Comparison of ENCODE assay signal across 8 mouse cellular contexts in the genomic region with DNA sequence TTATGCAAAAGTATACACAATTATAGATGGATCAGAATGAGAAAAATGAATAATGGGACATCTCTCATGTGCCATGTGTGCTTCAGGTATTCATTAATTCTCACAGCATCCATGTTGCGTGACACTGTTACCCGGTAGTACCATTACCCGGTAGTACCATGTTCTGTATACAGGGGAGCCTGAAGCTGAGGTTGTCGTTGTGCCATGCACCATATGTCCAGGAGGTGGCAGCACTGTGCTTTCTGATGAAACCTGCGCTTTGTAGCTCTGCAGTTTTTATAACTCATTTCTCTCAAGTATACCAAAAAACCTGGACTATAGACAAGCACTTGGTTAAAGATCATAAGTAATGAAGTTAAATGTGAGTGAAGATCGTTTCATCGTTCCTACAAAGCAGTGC. TPM values are rescaled to one million over a fixed set of nuclear protein-coding genes. Genes with fewer than 3 reads are reported as not detected.
A peak's percentile ranks its signal among the peaks of the same experiment; 100 is the strongest.
DNase-seq lines count a peak whose midpoint lies in the region; ATAC-seq lines count a peak whose summit lies in the region.

No protein-coding gene starts in this region.

- H3K27ac ChIP-seq in kidney, embryonic 15.5 days: no peak overlapping the region
- no peak overlapping the region for H3K27ac ChIP-seq in limb, embryonic 13.5 days

- H3K4me1 ChIP-seq in kidney, embryonic 15.5 days: no peaks in the 10 kb centered on the region
- H3K4me1 ChIP-seq in limb, embryonic 13.5 days: no peaks in the 10 kb centered on the region

- H3K27me3 ChIP-seq in kidney, embryonic 15.5 days: no peaks in the 10 kb centered on the region
- no peaks in the 10 kb centered on the region for H3K27me3 ChIP-seq in limb, embryonic 13.5 days

- H3K4me2 ChIP-seq in kidney, embryonic 15.5 days: no peak overlapping the region
- H3K4me2 ChIP-seq in limb, embryonic 13.5 days (replicated peaks): no peak overlapping the region

- peaks cover 24% of the 10 kb centered on the region for H3K36me3 ChIP-seq in kidney, embryonic 15.5 days
- no peaks in the 10 kb centered on the region; the same call in 1 of the 2 replicates for H3K36me3 ChIP-seq in limb, embryonic 13.5 days

- peak; percentile 72 for DNase-seq in kidney, adult 11 months
- DNase-seq in embryo, embryonic 10.5 days (ENCODE audit: low spot score): peak; percentile 91
- DNase-seq in gastrocnemius, postnatal 25 days: peak; percentile 52
- DNase-seq in kidney, adult 9 months: peak; percentile 91
- peak; percentile 34 to 74 for DNase-seq in monocyte, adult 2 months (ENCODE audit: low read depth in 1 of 2, low spot score in 2 of 2)
- DNase-seq in spleen, postnatal 36 days (ENCODE audit: low spot score in 2 of 2): peak; percentile 61 to 70

- 24% methylated on average over 7 of the region's 7 CpGs for WGBS in kidney, embryonic 15.5 days
- 25% methylated on average over 7 of the region's 7 CpGs for WGBS in limb, embryonic 13.5 days

- no peak overlapping the region for H3K4me3 ChIP-seq in kidney, embryonic 15.5 days (replicated peaks)
- no peak overlapping the region for H3K4me3 ChIP-seq in limb, embryonic 13.5 days

- H3K9ac ChIP-seq in kidney, embryonic 15.5 days: no peak overlapping the region
- no peak overlapping the region for H3K9ac ChIP-seq in limb, embryonic 13.5 days

- no peak; the same call in 1 of the 2 replicates for ATAC-seq in kidney, embryonic 15.5 days (replicated peaks; ENCODE audit: low FRiP score)
- peak; percentile 61 for ATAC-seq in limb, embryonic 13.5 days (ENCODE audit: low FRiP score, low read depth)

- H3K9me3 ChIP-seq in kidney, embryonic 15.5 days (replicated peaks): no peaks in the 10 kb centered on the region
- no peaks in the 10 kb centered on the region for H3K9me3 ChIP-seq in limb, embryonic 13.5 days

RNA-seq across cellular contexts. Expression of gene Irak4, which starts 14.0 kb away (rescaled TPM):
- 11.3 and 12.2 TPM in 2 replicates for polyA plus RNA-seq in kidney, embryonic 15.5 days (2015; fragmentation: Nextera tagmentation; extraction: Ambion mirVana)
- 1 to 10 TPM; 3.0 to 3.8 TPM for total RNA-seq in gastrocnemius, postnatal 25 days (2021)
- 4.6 and 5.3 TPM in 2 replicates for polyA plus RNA-seq in limb, embryonic 13.5 days (2015; fragmentation: Nextera tagmentation; extraction: Ambion mirVana)

RNA-seq across cellular contexts. Expression of gene Pus7l, which starts 14.1 kb away (rescaled TPM):
- 8.7 and 10.0 TPM in 2 replicates for polyA plus RNA-seq in kidney, embryonic 15.5 days (2015; fragmentation: Nextera tagmentation; extraction: Ambion mirVana)
- total RNA-seq in gastrocnemius, postnatal 25 days (2021): 1 to 10 TPM; 1.1 to 1.5 TPM
- 8.7 and 9.3 TPM in 2 replicates for polyA plus RNA-seq in limb, embryonic 13.5 days (2015; fragmentation: Nextera tagmentation; extraction: Ambion mirVana)

RNA-seq across cellular contexts. Expression of gene Twf1, which starts 32.2 kb away (rescaled TPM):
- 88.9 and 90.3 TPM in 2 replicates for polyA plus RNA-seq in kidney, embryonic 15.5 days (2015; fragmentation: Nextera tagmentation; extraction: Ambion mirVana)
- total RNA-seq in gastrocnemius, postnatal 25 days (2021): 10 to 100 TPM in 1 of 2 experiments, 1 to 10 TPM in 1; 9.6 to 10.5 TPM
- 70.5 and 71.1 TPM in 2 replicates for polyA plus RNA-seq in limb, embryonic 13.5 days (2015; fragmentation: Nextera tagmentation; extraction: Ambion mirVana)
